Mouse (Mus musculus) 3134 (cell line): ENCODE results near the gene Lmx1b.

ENCODE experiments used
- DNase-seq: peaks from one replicate; pipeline ENCODE4 v3.0.0-alpha.2; 2011; ENCODE audit warnings: low spot score; ENCODE audit not compliant: insufficient read length; ENCODE audit errors: extremely low read depth

Gene Lmx1b

GRCm38 (mm10) chr2:33546051-33546450 lies 94.3 kb downstream of the Lmx1b start:
- DNase-seq: no peak

GRCm38 (mm10) chr2:33544781-33545566 lies 95.3 kb downstream of the Lmx1b start:
- no peak for DNase-seq

GRCm38 (mm10) chr2:33544203-33544762 lies 96.0 kb downstream of the Lmx1b start:
- DNase-seq: no peak

- no peak for DNase-seq
These were observed 96.7 kb downstream of the Lmx1b start for GRCm38 (mm10) chr2:33543429-33544202.

- DNase-seq: no peak
These were observed 97.4 kb downstream of the Lmx1b start for GRCm38 (mm10) chr2:33542696-33543428.

GRCm38 (mm10) chr2:33525274-33526055 lies 114.8 kb downstream of the Lmx1b start:
- DNase-seq: no peak

GRCm38 (mm10) chr2:33515856-33516255 lies 124.5 kb downstream of the Lmx1b start:
- no peak for DNase-seq

GRCm38 (mm10) chr2:33515431-33515830 lies 124.9 kb downstream of the Lmx1b start:
- no peak for DNase-seq
